Mouse (Mus musculus): ENCODE results near the gene Olfr472.

GRCm38 (mm10) chr7:107930146-107930545 is 32.4 kb downstream of the Olfr472 start, which contains the start of gene Olfr473:
- TF ChIP-seq POLR2A (IDR thresholded peaks at IDR 0.05; ENCODE audit: low read depth, low read length) (no peak), CTCF (IDR thresholded peaks at IDR 0.05; ENCODE audit: borderline replicate concordance, insufficient read depth, low read length) (no peak)

Measured in embryonic fibroblast, embryonic 13.5 days (primary cell).